Mouse (Mus musculus): ENCODE measurements around the gene Mgat5b.

The Mgat5b gene

DNA sequence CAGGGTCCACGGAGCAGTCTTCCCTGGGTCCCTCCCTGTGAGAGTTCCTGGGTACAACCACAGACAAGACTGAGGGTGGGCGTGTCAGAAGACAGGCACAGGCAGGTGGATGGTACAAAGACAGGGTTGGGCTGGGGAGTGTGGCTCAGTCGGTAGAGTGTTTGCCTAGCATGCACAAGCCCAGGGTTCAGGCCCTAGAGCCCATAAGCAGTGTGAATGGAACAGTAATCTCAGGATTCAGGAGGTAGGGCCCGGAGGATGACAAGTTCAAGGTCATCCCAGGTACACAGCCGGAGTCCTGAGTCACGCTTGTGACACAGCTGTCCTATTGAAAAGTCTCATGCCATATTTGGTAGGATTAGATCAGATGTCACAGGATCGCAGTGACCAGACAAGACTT, 55.7 kb downstream of the Mgat5b start:
- no peak for DNase-seq (ENCODE audit: extremely low spot score, low spot score)

DNA sequence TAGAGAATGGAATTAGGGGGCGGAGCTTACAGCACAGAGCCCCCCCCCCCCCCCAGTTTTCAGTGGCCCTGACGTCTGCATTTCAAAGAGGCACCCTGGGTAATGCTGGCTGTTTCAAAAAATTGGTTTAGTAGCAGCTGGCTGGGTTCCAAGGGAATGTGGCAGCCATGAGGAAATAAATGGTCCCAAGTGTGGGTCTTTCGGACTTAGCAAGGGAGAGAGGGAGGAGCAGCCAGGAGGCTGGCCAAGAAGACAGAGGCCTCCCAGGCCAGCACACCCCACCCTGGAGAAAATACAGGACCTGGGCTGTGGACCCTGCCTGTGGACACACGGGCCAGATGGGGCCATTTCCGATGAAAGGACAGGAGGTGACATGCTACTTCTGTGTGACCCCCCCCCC, 61.6 kb downstream of the Mgat5b start:
- DNase-seq (ENCODE audit: extremely low spot score, low spot score), result no peak

DNA sequence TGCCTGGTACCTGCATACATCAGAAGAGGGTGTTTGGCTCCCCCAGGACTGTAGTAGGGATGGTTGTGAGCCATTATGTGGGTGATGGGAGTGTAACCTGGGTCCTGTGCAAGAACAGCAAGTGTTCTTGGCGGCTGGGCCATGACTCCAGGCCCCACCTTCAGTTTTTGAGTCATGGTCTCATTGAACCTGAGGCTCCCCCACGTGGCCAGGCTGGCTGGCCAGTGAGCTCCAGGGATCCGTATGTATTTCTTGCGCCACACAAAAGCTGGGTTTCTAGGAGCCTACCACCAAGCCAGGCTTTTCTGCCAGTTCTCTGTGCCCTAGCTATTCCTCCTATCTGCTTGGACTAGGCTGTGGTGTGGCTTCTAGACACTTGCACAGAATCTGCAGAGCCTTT, 63.9 kb downstream of the Mgat5b start:
- no peak for DNase-seq (ENCODE audit: extremely low spot score, low spot score)

DNA sequence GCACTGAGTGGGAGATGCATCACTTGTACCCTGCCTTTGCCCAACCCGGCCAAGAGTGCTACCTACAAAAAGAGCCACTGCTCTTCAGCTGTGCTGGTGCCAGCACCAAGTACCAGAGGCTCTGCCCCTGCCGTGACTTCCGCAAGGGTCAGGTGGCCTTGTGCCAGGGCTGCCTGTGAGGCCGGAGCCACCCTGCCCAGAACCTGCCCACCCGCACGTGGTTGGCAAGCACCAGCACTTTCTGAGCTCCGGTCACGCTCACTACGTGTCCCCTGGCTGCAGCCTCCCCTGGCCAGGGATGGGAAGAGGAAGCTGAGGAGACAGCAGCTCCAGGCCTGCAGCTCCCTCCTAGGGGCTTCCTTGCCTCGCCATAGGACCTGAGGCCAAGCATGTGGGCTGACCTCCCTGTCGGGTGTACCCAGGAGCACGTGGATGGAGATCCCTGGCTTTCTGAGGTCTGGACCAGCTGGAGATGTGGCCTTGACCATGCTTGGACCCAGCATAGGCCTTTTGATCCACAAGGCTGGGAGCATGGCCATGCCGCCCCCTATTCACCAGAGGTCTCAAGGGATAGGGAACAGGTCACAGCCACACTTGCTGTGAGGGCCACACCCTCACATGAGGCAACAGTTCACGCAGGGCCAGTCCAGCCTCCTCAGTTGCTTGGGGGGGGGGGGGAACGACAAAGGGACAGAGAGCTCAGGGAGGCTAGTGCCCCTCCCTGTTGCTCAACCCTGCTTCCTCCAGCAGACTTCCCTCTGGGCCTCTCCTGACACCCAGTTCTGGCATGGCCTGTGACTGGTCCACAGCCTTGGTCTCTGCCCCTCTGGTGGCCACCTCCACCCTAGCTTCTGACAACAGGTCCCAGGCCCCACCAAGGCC, 67.1 kb downstream of the Mgat5b start:
- no peak for DNase-seq (ENCODE audit: extremely low spot score, low spot score)

DNA sequence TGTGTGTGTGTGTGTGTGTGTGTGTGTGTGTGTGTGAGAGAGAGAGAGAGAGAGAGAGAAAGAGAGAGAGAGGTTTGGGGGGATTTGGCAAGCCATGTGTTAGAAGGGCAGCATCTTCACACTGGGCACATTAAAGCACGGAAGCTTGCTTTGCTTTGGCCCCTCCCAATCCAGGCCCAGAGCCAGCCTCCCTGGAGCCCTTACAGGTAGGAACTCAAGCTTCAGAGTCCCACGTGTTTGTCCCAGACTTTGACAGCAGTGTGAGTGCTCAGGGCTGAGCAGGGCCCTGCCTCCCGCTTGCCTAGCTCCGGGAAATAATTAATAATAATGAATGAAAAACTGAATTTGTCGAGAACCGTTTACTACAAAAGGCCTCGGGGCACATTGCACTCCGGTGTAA, 69.5 kb downstream of the Mgat5b start:
- DNase-seq (ENCODE audit: extremely low spot score, low spot score), result no peak

DNA sequence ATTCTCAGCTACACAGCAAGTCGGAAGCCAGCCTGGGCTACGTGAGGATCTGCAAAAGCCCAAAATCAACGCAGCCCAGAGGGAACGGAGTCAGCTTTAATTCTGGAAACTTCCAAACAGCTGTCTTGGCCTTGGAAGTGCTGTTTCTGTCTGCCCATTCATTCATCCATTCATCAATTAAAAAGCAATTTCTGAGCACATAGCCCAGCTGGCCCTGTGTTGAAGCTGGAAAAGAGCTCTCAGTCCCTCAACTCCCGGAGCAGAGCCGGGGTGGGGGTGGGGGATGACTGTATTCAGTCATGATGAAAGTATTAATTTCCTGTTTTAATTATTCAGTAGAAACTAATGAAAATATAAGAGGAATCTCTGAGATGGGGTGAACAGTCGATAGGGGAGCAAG, 71.6 kb downstream of the Mgat5b start:
- DNase-seq (ENCODE audit: extremely low spot score, low spot score), result no peak

DNA sequence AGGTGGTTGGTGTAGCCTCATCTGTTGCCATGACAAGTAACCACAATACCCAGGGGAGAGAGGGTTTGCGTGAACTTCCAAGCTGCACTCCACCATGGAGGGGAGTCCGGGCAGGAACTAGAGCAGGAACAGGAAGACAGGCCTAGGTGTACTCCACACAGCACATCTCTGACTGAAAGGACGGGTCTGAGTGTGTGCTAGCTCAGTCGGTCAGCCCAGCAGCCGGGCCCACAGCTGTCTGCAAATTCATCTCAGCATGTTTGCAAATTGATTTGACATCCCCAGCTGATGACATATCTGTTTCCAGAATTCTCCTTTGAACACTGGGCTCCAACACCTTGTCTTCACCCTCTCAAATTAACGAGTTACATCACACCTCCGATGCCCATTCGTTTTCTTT, 72.7 kb downstream of the Mgat5b start:
- DNase-seq (ENCODE audit: extremely low spot score, low spot score), result no peak

DNA sequence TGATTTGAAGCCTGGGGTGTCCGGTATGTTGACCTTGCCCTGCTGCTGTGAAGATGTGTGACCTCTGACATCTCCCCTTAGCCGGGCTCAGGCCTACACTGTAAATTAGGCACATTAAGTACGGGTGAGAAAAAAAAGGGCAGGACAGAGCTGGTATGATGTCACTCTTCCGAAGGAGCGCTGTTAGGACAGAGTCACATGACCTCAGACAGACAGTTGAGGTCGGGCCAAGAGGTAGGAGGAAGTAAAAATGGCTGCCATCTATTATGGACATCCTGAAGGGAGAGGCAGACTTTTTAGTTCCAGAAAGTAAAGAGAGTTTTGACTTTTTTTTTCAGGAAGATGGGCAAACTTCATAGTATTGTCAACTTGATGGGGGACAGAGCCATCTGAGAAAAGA, 73.3 kb downstream of the Mgat5b start:
- DNase-seq (ENCODE audit: extremely low spot score, low spot score), result no peak

DNA sequence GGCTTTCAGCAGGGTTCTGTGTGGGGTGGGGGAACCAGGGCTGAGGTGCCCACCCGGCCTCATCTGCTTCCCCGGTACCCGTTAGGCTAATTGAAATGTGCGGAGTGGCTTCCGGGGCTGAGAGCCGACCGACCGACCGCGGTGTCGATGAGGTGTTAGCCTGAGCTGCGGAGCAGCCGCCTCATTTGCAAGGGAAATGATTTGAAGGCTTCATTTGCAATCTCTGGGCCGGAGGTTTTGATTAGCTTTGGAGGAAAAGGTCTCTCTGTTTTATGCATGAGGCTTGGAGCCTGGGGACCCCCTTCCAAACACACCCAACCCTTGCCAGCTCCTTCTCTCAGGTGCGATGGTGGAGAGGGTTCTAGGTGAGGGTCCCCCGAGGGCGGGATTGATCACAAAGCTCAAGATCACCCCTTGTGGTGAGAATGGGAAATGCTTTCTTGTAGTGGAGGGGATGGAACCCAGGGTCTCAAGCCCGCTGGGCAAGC, 75.5 kb downstream of the Mgat5b start:
- peak; percentile 52 for DNase-seq (ENCODE audit: extremely low spot score, low spot score)

DNA sequence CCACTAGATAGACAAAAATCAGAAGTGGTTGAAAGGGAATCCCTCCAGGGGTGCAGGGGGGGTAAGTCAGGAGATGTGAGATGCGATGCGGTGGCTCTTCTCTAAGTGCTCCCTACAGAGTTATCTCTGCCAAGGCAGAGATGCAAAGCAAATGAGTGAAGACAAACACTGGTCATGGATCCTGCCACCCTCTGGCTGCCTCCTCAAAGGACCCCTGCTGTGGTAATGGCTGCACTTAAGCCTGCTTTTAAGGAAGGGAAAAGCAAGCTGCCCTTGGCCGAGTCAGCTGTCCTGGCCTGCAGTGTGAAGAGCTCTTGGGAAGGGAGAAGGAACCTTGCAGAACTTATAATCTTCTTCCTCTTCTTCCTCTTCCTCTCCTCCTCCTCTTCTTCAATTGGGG, 78.3 kb downstream of the Mgat5b start:
- DNase-seq (ENCODE audit: extremely low spot score, low spot score), result no peak

DNA sequence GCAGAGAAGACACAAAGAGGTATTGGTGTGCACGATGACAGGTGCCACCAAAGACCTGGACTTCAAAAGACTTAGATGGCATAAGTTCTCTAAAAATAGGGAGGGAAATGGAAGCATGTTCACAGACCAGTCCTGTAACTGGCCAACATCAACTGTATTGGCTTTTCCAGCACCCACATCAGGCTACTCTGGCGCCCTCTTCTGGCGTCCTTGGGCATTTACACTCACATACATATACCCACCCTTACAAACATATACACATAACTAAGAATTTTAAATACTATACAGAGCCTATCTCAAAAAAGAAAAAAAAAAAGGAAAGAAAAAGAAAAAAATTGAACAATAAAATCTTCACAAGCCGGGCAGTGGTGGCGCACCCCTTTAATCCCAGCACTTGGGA, 80.3 kb downstream of the Mgat5b start:
- DNase-seq (ENCODE audit: extremely low spot score, low spot score), result no peak

DNA sequence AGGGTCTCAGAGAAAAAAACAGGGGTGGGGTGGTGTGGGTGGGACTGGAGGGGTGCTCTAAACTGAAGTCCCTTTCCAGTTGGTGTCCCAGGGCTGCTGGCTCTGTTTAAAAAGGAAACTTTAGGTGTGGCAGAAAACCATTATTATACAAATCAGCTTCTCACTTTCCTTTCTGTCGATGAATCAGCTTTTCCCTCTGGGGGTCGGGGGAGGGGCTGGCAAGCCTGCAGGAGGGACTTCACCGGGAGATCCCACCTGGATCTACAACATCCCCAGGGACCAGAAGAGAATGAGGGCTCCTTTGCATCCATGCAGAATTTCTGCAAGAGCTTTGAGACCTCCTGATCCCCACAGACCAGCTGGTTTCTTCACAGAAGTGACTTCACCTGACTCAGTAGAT, 81.6 kb downstream of the Mgat5b start:
- no peak for DNase-seq (ENCODE audit: extremely low spot score, low spot score)

DNA sequence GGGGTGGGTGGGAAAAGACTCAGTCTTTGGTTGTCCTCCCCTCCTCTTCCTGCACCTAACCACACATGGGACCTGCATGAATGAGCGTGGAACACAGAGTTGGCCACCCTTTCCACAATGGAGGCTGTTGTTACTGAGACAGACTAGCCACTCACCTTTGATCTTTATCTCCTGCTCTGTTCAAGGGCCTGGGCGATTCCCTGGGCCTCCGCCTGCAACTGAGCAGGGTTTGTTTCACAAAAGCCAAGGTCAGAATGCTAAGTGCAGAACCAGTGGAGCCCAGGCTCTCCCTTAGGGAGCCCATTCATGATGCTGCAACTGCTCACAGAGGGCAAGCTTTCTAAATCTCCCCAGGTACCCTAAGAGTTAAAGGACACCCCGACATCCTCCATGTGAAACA, 83.1 kb downstream of the Mgat5b start:
- DNase-seq (ENCODE audit: extremely low spot score, low spot score), result no peak

DNA sequence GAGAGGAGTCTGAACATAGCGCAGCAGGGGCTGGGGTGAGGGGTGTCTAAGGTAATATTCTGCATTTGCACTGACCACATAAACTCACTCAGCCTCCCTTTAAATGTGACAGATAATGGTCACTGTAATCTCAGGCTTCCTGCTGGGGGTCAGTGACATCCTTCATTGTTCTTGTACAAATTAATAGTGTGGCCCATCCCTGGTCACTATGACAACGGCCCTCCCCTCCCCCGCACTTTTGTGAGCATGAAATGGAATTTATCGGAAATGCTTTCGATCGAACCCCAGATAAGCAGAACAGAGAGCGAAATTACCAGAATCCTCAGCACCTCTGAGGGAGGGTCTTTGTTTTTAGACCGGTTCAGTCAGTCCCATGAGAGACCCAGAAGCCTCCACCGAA, 84.8 kb downstream of the Mgat5b start:
- DNase-seq (ENCODE audit: extremely low spot score, low spot score), result no peak

DNA sequence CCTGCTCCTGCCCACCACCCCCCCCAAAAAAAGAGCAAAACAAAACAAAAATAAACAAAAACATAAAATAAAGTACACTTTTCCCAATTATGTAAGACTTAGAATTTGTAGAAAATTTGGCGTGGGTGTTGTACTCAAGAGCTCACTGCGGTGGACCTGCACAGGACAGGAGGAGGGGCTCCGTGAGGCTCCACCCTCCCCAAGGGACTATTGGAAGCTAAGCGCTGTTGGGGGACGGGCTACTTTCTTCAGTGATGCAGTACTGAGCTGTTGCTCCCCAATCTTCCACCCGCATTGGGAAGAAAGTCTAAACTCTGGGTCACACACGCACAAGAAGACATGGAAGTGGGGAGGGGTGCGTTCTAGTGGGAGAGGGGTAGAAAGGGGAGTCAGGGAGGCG, 85.6 kb downstream of the Mgat5b start:
- DNase-seq (ENCODE audit: extremely low spot score, low spot score), result no peak

DNA sequence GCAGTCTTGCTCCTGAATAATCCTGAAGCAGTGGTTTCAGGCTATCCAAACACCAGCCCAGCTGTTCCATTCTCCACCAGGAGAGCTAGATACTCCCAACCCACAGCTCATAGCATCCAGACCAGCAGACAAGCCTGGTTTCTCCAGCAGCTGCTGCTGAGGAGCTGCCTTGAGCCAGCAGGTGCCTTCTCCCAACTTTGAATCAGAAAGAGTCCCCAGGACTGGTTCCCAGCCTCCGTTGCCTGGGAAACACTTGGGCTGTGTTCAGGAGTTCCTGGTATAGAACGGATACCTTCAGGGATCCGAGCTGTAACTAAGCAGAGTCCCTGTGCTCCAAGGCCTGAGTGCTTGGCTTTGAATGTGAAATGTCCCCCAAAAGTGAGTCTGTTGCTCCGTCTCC, 98.8 kb downstream of the Mgat5b start:
- DNase-seq (ENCODE audit: extremely low spot score, low spot score), result no peak

DNA sequence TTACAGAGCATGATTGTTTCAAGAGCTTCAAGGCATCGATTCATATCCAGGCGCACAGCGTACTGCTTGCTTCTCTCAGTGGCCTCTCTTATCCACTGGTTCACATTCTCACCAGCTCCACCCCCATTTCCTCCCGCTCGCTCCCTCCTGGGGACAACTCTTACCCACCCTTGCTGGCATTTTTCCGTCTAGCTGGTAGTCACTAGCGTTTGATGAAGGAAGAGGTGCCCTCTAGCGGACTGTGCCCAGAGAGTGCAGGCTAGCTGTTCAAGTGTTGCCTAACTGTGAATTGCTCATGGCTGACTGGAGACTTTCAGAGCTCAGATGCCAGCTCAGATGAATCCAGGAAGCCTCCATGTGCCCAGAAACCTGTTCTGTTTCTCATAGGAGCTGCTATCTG, 99.7 kb downstream of the Mgat5b start:
- DNase-seq (ENCODE audit: extremely low spot score, low spot score), result peak; percentile 81

DNA sequence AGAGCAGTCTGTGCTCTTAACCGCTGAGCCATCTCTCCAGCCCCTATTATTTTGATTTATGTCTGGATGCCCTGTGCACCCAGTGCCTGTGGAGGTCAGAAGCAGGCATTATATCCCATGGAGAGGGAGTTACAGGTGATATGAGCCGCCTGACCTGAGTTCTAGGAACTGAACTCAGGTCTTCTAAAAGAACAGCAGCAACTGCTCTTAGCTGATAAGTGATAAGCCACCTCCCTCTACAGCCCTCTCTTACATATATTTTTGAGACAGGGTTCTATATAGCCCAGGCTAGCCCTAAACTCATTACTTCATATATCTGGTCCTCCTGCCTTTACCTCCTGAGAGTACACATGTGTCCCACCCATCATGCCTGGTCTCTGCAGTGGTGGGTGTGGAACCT, 102.4 kb downstream of the Mgat5b start:
- no peak for DNase-seq (ENCODE audit: extremely low spot score, low spot score)

DNA sequence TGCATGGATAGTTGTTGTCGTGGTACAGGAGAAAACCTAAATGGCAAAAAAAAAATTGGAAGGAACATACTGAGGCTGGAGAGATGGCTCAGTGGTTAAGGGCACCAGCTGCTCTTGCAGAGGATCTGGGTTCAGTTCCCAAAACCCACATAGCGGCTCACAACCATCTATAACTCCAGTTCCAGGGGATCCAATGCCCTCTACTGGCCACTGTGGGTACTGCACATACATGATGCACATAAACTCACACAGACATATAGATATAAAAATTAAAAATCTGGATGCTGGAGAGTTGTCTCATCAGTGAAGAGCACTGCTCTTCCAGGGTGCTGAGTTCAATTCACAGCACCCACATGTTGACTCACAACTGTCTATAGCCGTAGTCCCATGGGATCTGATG, 104.9 kb downstream of the Mgat5b start:
- no peak for DNase-seq (ENCODE audit: extremely low spot score, low spot score)

DNA sequence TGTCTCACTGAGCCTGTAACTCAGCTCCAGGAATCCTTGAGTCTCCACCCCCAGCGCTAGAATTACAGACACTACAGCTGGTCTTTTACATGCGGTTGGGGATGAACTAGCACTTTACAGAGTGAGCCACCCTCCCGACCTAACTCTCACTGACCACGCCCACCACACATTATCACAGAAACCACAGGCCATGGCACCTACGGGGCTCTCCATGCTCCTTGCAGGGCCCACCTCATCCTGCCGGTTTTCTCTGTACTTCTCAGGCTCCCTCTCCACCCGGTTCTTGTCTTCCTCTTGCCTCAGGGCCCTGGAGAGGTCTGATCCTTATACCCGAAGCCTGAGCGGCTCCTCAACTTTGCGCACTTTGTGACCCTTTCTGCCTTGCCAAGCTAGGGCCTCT, 109.0 kb downstream of the Mgat5b start:
- DNase-seq (ENCODE audit: extremely low spot score, low spot score), result no peak

DNA sequence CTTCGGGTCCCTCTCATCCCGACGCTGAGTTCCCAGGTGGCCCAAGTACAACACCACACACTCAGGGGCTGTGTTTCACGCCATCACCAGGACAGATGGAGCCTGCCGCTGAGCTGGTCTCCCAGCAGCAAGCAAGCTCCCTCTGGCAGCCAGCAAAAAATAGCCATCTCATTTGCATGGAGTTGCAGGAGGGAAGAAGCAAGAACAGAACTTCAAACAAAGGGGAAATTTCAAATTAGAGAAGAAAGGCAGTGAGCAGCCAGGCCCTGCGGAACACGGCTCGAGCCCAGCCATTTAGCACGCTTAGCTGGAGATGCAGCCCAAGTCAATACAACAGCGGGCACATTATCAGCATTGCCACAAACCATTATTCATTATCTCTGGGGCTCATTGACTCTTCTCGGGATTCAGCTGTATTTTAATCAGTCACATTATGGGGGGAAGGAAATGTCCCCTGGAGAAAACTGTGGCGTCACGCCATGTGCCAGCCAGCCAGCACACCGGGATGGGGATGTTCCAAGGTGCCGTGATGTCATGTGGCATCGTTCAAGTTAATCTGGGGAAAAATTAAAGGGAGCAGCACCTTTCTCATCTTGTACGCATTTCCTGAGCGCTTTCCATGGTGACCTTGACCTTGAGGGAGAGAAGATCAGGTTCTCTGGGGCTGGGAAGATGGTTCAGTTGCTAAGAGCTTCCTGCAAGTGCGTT, 110.4 kb downstream of the Mgat5b start:
- DNase-seq (ENCODE audit: extremely low spot score, low spot score), result no peak

DNA sequence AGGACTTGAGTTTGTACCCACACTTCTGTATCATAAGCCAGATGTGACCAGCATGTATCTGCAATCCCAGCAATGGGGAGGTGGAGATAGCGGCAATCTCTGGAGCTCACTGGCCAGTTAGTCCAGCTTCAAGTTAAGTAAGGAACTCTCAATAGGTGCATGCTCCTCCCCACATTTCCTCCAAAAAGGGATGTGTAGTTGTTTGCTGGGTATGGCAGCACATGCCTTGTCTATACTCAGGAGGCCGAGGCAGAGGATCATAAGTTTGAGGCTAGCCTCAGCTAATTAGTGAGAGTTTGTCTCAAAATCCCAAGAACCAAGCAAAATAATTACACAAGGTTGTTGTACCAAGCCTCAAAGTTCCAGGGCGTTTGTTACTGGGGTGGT, 110.9 kb downstream of the Mgat5b start:
- no peak for DNase-seq (ENCODE audit: extremely low spot score, low spot score)

DNA sequence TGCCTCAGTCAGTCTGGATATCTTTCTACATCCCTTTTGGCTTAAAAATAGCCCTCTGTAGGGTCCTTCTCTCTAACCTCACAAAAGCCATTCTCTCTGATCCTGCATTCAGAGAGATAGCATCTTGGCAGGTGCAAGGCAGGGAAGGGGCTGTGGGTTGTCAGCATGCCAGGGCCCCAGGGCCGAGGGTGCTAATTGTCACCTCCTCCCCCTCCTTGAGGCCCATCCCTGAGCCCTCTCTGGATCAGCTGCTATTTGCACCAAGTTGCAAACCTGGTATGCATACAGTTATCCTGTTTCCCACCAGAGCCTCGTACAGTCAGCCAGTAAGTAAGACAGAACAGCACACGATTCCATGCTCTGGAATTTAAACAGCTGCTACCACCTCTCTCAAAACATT, 111.4 kb downstream of the Mgat5b start:
- DNase-seq (ENCODE audit: extremely low spot score, low spot score), result no peak

Data from neural tube, embryonic 10.5 days (tissue).